Mouse (Mus musculus): ENCODE measurements around the gene Dnajb11.

The Dnajb11 gene

DNA sequence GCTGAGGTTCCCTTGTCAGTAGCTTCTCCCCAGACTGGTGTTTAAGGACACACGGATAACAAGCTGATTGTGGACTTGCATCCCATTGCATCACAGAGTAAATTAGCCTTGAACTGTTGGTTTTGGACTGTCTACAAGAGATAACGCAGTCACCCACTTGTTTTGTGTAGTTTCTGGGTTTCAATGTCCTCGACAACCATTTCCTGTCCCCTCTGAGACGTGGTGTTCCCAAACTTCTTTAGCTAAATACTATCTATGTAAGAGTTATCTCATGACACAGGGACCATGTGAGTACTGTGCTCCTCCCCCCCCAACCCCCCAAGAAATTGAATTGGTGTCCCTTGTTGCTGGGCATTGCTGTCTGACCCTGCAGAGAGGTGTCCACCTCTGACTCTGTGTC is 23.8 kb downstream of the Dnajb11 start:
- no peak for DNase-seq (ENCODE audit: low read depth, low spot score)

DNA sequence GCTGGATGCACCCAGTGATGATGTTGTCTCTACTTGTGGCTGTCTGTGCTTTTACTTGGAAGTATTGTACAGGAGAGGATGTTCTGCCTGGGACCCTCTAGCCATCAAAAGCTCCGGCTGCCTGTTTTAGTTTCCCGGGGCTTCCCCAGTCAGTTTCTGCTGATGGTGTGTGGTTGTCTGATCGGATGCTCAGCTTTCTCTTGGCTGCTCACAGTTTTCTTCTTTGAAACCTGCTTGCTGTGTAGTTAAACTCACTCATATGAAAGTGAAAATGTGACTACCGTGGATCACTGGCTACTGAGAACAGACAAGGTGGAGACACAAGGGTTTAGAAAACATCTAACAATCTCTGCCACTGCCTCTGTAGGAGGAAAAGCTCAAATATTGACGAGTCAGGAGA is 25.8 kb downstream of the Dnajb11 start:
- DNase-seq (ENCODE audit: low read depth, low spot score), result no peak

DNA sequence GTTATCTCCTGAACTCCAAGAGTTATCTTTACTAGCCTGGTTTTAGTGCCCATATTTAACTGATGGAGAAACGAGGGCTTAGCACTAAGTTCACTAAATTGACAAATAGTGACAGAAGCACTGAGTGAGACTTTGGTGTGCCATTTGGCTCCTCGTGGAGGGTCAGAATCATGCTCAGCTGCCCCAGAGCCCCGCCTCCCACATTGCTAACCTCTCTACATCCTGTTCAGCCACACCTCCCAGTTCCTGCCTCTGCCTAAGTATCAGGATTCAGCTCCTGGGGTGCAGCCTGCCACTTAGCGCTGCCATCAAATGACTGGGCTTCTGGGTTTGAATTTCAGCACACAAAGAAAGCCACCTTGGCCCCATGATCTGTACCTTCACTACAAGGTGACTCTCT is 27.7 kb downstream of the Dnajb11 start:
- DNase-seq (ENCODE audit: low read depth, low spot score), result no peak

DNA sequence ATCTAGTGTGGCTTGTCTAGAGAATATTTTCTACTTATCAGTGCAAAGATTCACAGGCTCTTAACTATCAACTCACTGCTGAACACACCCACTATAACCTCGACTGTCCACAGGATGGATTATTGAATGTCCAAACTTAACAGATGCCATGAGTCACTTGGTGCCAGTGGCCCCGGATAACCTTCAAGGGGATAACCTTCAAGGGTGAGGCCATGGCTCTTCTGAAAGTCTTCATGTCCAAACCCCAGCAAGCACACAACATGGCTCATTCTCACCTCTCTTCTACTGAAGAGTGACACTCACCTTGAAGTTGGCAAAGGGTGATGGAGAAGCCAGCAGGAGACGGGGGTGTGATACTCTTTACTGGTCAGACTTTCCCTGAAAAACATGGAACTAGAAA is 29.1 kb downstream of the Dnajb11 start:
- no peak for DNase-seq (ENCODE audit: low read depth, low spot score)

DNA sequence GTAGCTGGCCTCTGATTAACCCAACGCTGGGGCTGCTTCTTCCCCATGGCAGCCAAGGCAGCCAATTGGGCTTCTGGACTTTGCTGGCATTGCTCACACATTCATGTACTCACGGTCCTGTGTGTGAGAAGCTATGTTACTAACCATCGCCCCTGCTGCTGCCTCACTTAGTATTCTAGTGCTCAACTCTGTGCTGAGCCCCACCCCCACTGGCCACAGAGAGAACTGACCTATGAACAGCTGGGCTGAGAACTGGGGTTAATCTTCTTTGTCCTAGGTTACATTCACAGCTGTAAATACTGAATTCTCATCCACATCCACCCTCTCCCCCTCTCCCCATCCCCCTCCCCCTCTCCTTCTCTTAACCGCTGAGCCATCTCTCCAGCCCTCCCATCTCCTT is 31.2 kb downstream of the Dnajb11 start:
- DNase-seq (ENCODE audit: low read depth, low spot score), result no peak

DNA sequence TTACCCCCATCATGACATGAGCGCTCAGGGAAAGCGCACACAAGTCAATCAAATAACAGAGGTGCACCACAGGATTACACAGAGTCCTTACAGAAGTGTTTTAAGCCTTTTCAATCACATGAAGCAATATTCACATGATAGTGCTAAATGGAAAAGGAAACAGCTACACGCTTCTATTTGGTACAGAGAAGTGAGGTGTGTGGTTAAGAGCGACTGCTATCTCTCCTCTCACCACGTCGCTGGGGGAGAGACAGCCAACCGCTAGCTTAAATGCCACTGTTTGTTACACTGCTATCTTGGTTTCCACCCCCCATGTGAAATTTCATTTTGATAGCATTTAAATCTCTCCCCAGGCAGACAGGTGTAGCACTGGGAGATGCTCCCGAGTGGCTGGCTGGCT is 32.1 kb downstream of the Dnajb11 start:
- no peak for DNase-seq (ENCODE audit: low read depth, low spot score)

DNA sequence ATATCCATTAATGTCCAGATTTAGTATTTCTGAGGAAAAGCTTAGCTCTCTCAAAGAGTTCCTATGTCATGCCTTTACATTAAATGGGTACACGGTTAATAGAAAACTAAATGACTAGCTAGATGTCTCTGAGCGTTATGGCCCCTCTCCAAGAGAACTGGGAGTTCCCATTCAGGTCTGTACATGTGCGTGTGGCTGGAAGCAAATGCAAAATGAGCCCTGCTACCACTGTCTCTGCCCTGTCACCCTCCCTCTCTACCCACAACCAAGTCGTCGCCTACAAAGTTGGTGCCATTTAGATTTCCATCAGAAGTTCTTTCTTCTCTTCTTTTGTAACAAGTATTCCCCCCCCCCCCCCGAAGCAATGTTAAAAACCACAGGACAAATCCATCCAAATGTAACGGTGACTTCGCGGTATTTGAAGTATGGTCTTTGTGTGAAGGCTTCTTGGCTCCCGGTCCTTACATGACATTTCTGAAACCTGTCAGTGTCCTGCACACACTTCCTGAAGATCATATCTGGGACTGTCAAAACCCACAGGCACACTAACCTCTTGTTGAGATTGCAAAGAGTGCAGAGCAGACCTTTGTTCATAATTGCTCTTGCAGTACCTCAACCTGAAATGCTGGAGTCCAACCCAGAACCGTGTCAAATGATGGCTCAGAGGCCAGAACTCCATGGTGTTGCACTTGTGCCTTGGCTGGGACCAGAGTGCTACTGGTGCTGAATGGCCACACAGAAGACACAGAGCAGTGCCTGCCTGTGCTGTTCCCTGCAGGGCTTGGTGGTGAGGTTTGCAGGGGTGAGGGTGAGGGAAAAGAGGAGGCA is 33.3 kb downstream of the Dnajb11 start, which contains the start of gene Ahsg:
Gene Ahsg (plus strand): TSS at position 595 of the 828 bp plus-strand sequence.
- DNase-seq (ENCODE audit: low read depth, low spot score), result no peak

DNA sequence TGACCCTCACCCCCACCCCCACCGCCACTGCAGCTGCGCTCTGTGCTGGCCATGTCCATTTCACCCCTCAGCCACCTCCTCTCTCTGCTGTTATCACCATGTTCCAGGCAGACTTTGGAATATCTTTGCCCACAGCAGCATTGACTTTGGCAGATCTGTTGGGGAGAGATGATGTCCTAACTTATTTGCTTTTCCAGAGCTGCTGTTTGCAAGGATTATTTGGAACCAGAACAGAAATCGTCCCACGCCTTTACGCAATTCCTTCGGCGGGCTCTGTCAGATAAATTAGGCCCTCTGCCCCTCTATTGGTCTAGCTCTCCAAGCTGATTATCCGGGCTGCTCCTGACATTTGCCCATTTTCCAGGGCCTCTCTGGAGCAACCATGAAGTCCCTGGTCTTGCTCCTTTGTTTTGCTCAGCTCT is 34.1 kb downstream of the Dnajb11 start:
- no peak for DNase-seq (ENCODE audit: low read depth, low spot score)

DNA sequence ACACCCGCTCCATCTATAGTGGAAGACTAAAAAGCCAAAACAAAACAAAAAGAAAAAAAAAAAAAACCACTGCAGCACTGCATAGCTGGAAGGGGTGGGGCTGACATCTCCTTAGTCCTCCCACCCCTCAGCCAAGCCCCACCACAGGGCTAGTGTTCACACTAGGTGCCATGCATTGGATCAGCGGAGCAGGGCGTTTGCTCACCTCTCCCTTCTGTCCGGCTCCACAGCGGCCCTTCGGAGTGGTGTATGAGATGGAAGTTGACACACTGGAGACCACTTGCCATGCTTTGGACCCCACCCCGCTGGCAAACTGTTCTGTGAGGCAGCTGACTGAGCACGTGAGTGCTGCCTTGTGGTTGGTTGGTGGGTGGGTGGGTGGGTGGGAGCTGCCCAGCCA is 36.5 kb downstream of the Dnajb11 start:
- no peak for DNase-seq (ENCODE audit: low read depth, low spot score)

DNA sequence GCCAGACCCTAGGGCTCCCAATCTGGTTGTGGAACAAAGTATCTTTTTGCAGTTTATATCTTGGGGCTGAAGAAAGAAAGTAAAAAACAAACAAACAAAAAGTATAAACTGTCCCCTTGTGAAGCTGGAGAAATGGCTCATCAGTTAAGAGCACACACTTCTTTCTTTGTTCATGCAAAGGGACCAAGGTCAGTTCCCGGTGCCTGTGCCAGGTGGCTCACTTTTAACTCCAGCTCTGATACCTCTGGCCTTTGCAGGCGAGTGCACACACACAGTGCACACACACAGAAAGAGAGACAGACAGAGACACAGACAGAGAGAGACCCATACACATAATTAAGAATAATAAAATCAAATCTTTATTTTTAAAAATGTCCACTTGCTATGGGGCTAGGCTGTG is 39.0 kb downstream of the Dnajb11 start:
- no peak for DNase-seq (ENCODE audit: low read depth, low spot score)

DNA sequence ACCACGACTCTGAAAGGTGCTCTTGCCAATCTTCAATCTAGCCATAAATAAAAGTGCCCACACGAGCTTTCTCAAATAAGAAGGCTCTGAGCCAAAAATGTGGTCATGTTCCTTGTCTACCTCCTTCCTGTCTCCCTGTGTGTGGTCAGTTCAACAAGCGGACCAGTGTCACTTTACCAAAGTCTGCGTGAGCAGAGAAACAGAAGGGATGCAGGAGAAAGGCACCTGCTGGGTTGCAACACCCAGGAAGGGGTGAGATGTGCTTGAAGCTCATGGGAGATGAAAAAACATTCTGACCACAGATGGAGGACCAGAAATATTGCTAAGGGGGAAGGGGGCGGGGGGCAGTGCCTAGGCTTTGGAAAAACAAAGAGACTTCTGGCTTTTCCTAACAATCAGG is 41.7 kb downstream of the Dnajb11 start:
- DNase-seq (ENCODE audit: low read depth, low spot score), result no peak

DNA sequence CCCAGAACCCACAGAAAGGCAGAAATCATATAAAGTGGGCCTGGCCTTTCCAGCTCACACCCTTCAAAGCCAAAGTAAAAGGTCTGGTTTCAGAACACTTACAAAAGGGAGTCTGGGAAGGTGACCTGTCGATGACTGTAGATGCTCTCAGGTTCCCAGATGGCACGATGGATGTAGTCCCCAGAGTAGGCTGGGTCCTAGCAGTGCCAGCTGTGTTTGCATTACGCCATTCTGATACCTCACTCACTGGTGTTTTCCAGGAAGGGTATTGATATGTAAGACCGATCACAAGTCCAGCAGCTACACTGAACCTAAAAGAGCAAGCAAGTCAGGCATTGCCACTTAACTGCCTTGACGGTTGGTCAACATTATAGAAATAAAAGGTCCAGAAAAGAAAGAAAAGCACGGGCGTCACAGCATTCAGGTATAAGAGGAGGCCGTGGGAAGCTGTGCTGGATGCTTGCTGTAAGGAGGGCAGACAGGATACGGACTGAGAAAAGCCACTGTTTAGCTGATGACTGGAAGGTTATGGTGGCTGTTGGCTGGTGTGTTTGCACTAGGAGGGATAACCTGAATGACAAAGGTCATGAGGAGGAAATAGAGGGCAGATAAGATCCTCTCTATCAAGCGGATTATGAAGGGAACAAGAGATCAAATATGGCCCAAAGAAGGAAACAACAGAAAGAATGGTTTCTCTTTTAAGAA is 42.4 kb downstream of the Dnajb11 start:
- no peak for DNase-seq (ENCODE audit: low read depth, low spot score)

DNA sequence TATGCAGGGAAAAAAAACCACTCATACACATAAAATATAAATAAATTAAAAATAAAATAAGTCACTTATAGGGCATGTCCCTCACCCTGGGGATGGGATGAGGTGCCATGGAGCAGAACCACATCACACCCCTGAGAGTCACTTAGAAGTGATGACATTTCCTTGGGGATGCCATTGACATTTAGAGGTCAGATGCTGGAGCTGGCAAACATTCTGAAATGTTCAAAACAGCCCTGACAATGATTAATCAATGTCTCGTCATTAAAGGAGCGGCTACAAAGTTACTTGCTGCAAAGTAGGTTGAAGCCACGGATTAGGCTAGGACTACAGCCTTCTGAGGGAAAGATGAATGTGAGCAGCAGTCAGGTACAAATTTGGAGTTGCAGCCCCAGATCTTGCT is 43.7 kb downstream of the Dnajb11 start:
- DNase-seq (ENCODE audit: low read depth, low spot score), result no peak

DNA sequence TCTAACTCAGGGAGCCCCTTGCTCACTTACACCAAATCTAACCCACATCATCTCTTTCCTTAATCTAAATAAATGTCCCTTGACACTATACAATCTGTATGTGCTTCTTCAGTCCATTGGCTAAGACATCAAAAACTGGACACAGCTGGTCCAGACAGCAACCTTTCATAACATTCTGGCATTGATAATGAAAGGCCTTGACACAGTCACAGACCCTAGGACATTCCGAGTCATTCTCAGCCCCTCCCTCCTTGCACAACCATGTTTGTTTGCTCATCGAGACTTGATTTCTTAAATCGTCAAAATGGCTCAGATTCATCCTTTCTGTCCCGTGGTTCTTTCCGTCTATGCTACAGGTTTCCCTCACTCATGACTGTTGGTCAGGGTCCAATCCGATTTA is 51.6 kb downstream of the Dnajb11 start:
- DNase-seq (ENCODE audit: low read depth, low spot score), result no peak

DNA sequence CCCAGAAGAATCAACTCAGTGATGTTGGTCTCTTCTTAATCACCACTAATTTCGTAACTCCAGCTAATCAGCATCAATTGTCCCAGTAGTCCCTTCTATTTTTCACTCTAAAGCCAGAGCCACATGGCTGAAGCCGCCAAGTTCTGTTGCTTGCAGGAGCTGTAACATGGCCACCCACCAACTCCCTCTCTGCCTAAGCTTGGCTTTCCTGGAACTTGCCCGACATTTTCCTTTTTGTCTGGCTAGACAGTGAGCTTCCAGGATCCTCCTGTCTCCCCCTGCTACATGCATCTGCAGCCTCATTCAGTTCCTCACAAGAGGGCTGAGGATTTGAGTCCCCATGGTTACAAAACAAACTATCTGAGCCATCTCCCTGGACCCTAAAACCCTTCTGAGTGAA is 54.3 kb downstream of the Dnajb11 start:
- DNase-seq (ENCODE audit: low read depth, low spot score), result peak; percentile 7

DNA sequence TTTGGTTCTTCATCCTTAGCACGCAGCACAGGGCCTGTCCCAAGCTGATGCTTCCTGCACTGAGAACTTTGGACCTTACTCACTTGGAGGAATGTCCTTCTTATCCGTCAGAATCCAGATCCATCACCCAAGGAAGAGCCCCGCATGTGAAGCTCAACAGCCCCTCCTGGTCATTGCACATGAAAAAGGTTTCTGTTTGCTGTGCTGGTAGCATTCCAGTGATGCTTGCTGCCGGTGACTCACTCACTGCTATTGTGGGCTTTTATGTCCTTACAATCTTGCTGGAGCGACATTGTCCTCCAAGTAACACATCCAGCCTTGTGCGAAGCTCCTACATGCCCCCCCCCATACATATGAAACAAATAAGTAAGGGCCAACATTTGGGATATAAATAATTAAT is 55.2 kb downstream of the Dnajb11 start:
- no peak for DNase-seq (ENCODE audit: low read depth, low spot score)

DNA sequence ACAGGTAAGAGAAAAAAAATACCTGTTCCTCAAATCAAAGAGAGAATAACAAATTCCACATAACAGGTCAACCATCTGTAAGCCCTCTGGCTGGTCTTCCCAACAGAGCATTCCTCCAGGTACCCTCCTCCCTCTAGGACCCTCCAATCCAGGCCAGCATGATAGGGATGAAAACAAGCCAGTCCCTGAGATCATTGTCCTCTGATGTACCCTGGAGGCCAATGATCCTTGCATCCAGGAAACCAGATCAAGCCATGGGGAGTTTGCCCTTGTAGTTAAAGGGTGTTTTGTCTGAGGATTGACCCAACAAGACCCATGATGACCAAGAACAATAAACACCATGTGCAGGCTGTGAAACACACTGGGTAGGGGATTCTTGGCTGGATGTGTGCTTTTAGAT is 56.6 kb downstream of the Dnajb11 start:
- DNase-seq (ENCODE audit: low read depth, low spot score), result no peak

DNA sequence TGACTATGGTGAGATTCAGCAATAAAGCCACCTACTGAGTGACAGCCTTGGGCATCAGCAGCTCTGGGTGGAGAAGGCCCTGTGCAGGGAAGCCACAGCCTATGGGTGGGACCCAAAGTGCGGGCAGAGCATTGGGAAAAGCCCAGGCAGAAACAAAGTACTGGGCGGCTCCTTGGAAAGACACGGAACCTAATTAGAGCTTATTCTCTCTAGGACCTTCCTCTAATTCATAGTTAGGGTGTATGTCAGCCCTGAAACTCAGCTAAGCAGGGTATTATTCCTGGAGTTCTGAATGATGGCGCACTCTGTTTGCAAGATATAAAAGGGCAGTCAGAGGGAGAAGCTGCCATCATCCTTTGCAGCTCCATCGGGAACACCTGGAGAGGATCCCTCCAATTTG is 60.4 kb downstream of the Dnajb11 start, which contains the start of gene Fetub:
Gene Fetub (plus strand): TSS at position 301 of the 400 bp plus-strand sequence.
- DNase-seq (ENCODE audit: low read depth, low spot score), result no peak

DNA sequence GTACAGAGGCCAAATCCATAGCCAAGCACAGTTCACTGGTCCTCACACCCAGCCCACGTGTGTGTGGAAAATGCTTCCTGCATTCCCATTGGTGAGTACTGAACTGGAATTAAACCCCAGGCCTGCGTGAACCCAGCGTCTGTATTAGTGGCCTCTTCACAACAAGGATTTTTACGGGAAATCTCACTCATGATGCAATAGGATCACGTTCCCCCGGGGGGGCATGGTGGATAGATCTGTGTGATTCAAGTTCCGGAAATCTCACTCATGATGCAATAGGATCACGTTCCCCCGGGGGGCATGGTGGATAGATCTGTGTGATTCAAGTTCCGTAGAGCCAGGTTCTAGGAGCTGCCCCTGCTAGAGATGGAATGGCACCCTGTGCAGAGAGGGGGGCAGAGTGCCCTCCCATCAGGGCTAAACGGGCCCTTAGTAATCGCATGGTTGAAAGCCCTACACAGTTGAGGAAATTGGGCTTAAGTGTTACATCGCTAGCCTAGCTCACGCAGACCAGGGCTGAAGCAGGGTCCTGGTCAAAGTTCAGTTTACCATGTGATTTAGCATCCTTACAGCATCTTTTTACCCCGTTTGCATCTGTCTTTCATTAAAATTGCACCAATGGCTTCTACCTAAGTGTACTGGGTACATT is 61.1 kb downstream of the Dnajb11 start:
- no peak for DNase-seq (ENCODE audit: low read depth, low spot score)

DNA sequence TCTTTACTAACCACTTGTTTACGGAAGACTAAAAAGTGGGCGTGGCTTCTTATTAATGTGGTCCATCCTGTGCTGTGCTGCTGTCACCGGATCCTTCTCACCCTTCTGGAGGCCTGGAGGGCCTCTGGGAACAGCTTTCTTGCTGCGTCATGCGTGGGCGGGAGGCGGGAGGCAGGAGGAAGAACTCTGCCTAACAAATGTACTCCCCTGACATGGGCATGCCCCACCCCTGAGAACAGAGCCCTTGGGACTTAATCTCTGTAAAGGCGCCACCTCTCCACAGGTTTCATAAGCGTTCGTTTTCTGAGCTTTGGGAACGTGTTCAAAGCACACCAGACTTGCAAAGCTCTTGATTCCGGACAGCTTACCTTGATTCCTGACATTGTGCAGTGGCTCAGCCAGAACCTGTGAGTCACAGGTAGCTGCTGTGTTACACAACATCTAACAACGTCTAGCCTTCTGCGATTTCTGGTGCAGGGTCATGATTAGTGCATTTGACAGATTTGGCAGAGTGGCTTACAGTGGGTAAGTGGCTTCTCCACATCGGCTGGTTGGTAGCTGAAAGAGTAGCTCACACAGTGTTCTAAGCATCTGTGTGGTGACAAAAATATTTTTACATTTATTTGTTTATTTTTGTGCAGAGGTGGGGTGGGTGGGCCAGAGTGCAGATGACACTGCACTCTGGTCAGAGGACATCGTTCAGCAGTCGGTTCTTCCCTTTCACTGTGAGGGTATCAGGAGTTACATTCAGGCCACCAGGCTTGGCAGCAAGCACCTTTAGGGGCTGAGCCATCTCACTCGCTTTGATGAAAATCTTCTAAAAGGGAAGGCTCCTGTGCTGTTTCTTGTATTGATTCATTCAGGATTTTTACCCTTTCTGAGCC is 62.6 kb downstream of the Dnajb11 start:
- peak; percentile 39 for DNase-seq (ENCODE audit: low read depth, low spot score)

DNA sequence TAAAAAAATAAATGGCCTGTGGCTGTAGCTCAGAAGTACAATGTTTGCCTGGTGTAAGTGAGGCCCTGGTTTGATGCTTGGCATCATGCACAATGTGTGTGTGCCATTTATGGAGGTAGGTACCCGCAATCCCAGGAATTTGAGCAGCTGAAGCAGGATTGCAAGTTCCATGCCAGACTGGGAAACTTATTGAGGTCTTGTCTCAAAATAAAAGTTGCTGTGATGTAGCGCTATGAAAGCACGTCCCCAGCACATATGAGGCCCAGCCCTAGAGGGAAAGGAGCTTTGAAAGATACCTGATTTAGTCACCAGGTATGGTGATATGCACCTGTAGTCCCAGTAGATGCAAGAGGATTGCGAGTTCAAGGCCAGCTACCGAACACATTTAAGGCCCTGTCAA is 64.1 kb downstream of the Dnajb11 start:
- no peak for DNase-seq (ENCODE audit: low read depth, low spot score)

DNA sequence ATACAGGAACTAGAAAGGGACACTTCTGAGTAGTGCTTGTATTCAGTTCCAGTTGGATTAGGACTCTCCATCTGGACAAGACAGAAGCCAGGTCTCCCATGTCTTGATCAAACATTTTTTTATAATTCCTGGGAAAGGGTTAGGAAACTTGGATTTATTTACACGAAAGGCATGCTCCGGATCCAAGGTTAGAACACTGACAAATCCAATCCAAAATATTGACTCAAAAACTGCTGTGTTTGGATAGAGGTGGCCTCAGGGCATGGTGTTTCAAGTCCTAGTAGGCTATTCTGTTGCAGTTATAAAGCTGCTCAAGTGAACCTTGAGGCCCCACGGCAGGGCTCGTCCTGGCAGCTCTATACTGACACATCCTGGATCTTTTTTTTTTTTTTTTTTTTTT is 64.8 kb downstream of the Dnajb11 start:
- DNase-seq (ENCODE audit: low read depth, low spot score), result no peak

All from skeletal muscle tissue, adult 2 months (tissue).